Mouse (Mus musculus): ENCODE measurements around the gene Cd200. TPM values are rescaled to one million over a fixed set of nuclear protein-coding genes. Genes with fewer than 3 reads are reported as not detected.
"Not testable (repeated sequence)": the region's sequence is repeated elsewhere in the genome, so short reads cannot be mapped to it uniquely, and the experiment has no call there.

Cd200 gene
- total RNA-seq (2021): 10 to 100 TPM; 83.8 to 94.1 TPM

DNA sequence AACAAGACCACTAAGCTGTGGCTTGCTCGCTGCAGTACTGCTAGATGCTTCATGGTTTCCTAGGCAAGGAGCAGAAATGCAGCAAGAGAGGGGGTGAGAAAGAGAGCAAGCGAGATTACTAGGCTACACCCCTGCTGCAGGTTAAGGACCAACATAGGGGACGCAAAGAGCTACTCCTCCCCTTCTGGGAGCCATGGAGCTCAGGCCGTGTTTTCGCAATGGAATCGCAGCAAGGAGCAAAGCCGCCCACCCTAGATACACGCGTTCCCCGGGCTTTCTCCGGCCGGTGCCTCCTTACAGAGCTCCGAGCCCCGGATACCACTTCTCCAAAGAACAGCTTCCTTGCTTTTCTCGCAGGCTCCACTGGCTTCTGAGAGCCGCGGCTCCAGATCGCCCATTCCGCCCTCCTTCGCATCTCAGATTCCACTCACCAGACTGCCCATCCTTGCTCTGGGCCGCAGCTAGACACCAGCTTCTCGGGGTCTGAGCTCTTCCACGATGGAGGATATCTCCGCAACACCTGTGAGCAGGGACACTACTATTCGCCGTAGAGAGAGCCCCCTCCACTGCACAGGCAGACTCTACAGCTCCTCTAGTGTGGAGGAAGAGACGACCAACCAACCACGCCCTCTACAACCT, at the start of gene Cd200:
Cd200 (minus strand) TSS at position 629 of the 639 bp plus-strand sequence.
- peak; percentile 63 to 65 for DNase-seq
- intact Hi-C loops (cut with DNase I): loop anchor here (1.0 to 2.0 kb wide), 2 partner anchors 38 to 78 kb away; no protein-coding TSS in a partner anchor

- DNase-seq: no peak
- intact Hi-C loops (cut with DNase I): no loop called here
These were observed 45.9 kb upstream of the Cd200 start for GRCm38 (mm10) chr16:45454762-45455161.

- no peak for DNase-seq
- intact Hi-C loops (cut with DNase I): no loop called here
These were observed 28.4 kb upstream of the Cd200 start for GRCm38 (mm10) chr16:45437230-45437739.

- intact Hi-C loops (cut with DNase I): no loop called here
- DNase-seq: no peak
These were observed 26.7 kb upstream of the Cd200 start for GRCm38 (mm10) chr16:45435591-45435990.

DNA sequence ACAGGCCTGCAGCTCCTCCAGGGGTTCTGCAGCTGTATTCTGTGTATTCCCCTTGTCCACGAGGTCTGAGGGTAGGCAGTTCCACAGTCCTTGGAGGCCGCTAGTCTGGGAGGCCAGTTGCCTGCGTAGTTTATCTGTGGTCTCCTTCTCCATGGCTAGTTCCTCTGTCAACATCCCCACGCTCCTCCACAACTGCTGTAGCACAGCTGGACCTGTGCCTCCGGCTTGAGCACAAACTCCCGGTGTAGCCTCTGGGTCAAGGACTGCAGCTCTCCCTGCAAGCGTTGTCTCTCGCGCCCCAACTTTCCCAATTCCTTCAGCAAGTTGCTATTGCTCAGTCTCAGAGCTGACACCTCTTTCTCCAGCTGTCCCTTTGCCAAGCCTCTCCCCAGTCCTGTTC, 18.8 kb upstream of the Cd200 start:
- intact Hi-C loops (cut with DNase I): no loop called here
- DNase-seq: peak; percentile 34 to 40

GRCm38 (mm10) chr16:45413497-45413896, 4.6 kb upstream of the Cd200 start:
- no peak for DNase-seq
- intact Hi-C loops (cut with DNase I): loop anchor here (2.0 to 5.0 kb wide), 3 partner anchors 131 to 219 kb away; no protein-coding TSS in a partner anchor

DNA sequence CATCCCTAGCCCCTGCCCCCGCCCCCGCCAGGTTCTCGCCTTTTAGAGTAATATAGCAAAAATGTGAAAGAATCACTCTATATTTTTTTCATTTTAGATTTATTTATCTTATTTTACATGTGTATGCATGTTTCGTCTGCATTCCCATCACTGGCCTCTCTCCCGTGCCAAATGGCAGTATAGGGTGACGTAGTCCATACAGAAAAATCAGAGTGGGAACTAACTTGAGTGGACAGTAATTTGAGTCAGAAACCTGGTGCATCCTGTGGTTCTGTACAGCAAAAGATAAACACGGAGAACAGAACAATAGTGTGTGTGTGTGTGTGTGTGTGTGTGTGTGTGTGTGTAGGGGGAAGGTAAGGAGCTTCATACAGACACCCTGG, 202 bp upstream of the Cd200 start:
- intact Hi-C loops (cut with DNase I): loop anchor here (2.0 kb wide), 1 partner anchor 38 kb away; no protein-coding TSS in a partner anchor
- not testable (repeated sequence) for DNase-seq

- intact Hi-C loops (cut with DNase I): loop anchor here (1.0 to 2.0 kb wide), 2 partner anchors 37 to 78 kb away; no protein-coding TSS in a partner anchor
- no peak for DNase-seq
These were observed 1.0 kb downstream of the Cd200 start for GRCm38 (mm10) chr16:45407645-45408400.

GRCm38 (mm10) chr16:45407091-45407490, 1.8 kb downstream of the Cd200 start:
- intact Hi-C loops (cut with DNase I): no loop called here
- DNase-seq: no peak

DNA sequence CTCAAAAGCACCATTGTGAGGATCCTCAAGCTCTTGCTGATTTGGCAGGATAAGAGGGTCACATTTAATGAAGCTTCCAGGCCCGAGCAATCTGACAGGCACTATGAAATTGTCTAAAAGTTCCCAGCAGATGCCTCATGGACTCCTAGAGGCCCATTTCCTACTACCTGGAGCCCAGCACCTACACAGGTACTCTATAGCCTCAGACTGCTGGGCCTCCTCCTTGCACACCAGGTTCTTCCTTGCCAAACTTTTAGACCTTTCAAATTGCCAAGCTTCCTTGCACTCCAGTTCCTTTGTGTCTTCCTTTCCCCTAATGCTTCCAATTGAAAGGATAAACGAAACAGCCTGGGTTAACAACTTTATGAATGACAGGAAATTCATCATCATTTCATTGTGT, 5.9 kb downstream of the Cd200 start:
- no peak for DNase-seq
- intact Hi-C loops (cut with DNase I): no loop called here

- no peak for DNase-seq
- intact Hi-C loops (cut with DNase I): no loop called here
These were observed 6.8 kb downstream of the Cd200 start for GRCm38 (mm10) chr16:45402036-45402435.

DNA sequence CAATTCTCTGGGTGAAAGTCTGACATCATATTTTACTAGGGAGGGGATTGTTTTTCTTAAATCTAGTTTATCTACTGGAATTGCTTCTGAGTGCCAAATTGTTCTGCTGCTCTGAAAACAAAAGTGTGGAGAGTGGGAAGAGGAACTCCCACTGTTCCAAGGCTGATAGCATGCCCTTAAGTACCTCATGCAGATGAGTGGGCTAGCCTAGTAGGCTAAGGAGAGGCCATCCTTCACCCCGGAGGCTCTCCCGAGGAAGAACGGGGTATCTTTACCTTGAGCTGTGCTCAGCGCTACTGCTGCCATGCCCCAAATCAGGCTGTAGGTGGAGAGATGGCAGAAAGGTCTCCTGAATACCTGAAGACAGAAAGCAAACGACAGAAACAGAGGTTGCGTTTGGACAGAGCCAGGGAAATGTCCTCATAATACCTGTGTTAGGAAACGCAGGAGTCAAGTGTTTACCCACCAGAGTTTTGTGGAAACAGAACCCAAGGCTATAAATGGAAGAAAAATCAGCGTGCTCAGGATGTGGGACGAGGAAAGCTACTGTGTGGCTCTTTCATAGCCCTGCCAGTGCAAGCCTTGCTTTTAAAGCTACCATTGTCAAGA, 8.8 kb downstream of the Cd200 start:
- intact Hi-C loops (cut with DNase I): loop anchor here (2.0 kb wide), 1 partner anchor 17 kb away; no protein-coding TSS in a partner anchor

DNA sequence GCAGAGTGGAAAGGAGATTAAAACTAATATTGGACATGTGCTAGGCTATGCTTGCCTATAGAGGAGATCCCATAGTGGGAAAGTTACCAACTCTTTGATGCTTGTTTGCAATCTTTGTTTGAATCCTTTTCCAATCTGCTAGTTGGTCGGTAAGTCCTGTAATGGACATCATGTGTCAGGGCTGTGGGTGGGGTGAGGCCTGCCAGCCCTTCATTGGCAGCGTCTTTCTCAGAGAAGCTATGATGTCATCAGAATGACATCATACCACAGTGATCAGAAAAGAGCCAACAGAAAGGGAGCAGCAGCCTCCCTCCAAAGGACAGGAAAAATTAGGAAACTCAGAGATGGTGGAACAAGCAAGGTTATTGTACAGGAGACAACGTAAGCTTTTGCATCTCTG, 9.4 kb downstream of the Cd200 start:
- no peak for DNase-seq
- intact Hi-C loops (cut with DNase I): no loop called here

More for the DNA sequence above, 8.8 kb downstream of the Cd200 start:
- DNase-seq: peak in 1 of 2 experiments; percentile 26

GRCm38 (mm10) chr16:45397440-45397839, 11.4 kb downstream of the Cd200 start:
- intact Hi-C loops (cut with DNase I): no loop called here

DNA sequence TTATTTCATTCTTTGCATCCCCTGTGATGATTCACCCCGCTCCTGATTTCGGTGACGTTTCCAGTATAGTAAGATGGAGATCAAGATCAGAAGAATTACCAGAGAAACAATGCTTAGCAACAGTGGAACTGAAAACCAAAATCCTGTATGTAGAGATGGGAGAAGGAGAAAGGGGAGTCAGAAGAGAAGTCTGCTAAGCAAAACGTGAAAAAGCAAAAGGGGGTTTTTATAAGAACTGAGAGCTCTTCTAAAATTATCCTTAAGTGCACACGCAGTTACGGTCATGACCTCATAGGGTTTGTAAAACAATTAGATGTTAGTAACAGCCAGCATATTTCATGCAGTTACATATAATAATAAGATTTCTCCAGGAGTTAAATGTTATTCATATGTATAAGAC, 16.6 kb downstream of the Cd200 start:
- no peak for DNase-seq
- intact Hi-C loops (cut with DNase I): no loop called here

More at GRCm38 (mm10) chr16:45397440-45397839, 11.4 kb downstream of the Cd200 start:
- DNase-seq: no peak

- no peak for DNase-seq
- intact Hi-C loops (cut with DNase I): no loop called here
These were observed 17.2 kb downstream of the Cd200 start for GRCm38 (mm10) chr16:45391680-45392079.

DNA sequence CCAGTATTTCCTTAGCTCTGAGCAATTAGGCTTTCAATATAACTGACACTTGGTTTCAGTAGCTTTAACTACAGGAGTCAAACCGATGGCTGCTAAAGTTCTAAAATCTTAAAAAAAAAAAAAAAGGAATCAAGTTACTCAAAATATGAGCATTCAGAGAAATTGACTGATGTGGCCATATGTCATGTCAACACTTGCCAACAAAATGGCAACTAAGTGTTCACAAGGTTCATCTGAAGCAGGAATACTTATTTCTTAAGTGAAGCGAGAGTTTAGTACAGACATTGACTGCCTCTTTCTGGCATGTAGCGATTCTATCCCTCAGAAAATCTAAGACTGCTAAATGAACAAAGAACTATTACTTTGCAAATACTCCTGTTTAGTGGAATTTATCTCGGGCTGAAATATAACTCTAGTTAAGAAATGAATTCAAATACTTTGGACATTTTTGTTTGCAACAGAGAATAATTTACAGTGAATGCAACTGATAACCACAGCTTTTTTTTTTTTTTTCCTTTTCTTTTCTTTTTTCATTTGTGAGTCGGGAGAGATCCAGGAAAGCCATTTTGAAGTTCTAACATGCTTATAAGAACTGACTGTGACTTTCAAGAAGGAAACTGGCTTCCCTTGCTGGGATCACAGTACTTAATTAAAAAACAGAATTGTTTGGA, 18.4 kb downstream of the Cd200 start:
- intact Hi-C loops (cut with DNase I): no loop called here
- no peak for DNase-seq

GRCm38 (mm10) chr16:45389833-45390232, 19.0 kb downstream of the Cd200 start:
- intact Hi-C loops (cut with DNase I): no loop called here
- DNase-seq: no peak

GRCm38 (mm10) chr16:45389041-45389440, 19.8 kb downstream of the Cd200 start:
- intact Hi-C loops (cut with DNase I): no loop called here

DNA sequence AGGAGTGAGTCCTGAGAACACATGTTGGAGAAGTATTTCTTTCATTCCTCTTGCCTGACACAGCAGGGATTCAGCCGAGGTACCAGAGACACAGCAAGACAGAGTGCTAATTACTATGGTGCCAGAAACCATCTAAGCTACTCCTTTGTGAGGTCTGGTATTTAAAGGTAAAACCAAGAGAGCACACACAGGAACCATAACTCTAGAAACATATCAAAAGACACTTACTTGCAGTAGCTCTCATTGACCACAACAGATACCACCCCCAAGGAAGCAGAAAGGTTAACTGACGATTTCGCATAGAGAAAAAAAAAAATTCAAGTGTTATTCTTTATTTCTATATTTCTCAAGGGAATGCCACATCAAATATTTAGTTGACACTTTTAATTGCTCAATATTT, 27.0 kb downstream of the Cd200 start:
- intact Hi-C loops (cut with DNase I): loop anchor here (2.0 kb wide), 1 partner anchor 19 kb away; no protein-coding TSS in a partner anchor
- no peak for DNase-seq

More at GRCm38 (mm10) chr16:45389041-45389440, 19.8 kb downstream of the Cd200 start:
- no peak for DNase-seq

Data from heart, postnatal 10 days (tissue).